Mouse (Mus musculus): ENCODE measurements at regions not wholly inside any gene's neighbourhood (a gene's known extent, or its start where the extent isn't known, plus 50 kb on each side); places are given as distances from the start of the nearest gene placed in this dataset.

- WGBS: 81% methylated on average over 2 of the region's 2 CpGs
- H3K4me3 ChIP-seq: no peak overlapping the region
- H3K9ac ChIP-seq (ENCODE audit: low read depth, low read length): no peak overlapping the region
- no peaks in the 10 kb centered on the region for H3K4me1 ChIP-seq (ENCODE audit: control insufficient read depth, insufficient read depth, low read length)
- DNase-seq: no peak
- H3K79me2 ChIP-seq (replicated peaks; ENCODE audit: control insufficient read depth, insufficient read depth, low read length): no peaks in the 10 kb centered on the region
- H3K27me3 ChIP-seq (ENCODE audit: control insufficient read depth, insufficient read depth, low read length): no peaks in the 10 kb centered on the region
- no peak for TF ChIP-seq EP300 (IDR thresholded peaks at IDR 0.05; ENCODE audit: insufficient read depth, low read depth, low read length)
- no peak for TF ChIP-seq POLR2A (IDR thresholded peaks at IDR 0.05; ENCODE audit: insufficient read depth, low read depth, low read length)
- intact Hi-C loops (cut with DNase I): no loop called here
- H3K27ac ChIP-seq: no peak overlapping the region
- H3K36me3 ChIP-seq (ENCODE audit: control insufficient read depth, insufficient read depth, low read length): no peaks in the 10 kb centered on the region
Observed at GRCm38 (mm10) chr12:44056493-44057163, 153.5 kb downstream of the Dnajb9 start.

- TF ChIP-seq CTCF (IDR thresholded peaks at IDR 0.05): no peak
- no peak for TF ChIP-seq POLR2A (IDR thresholded peaks at IDR 0.05; ENCODE audit: insufficient read depth, low read depth, low read length)
- TF ChIP-seq EP300 (IDR thresholded peaks at IDR 0.05; ENCODE audit: insufficient read depth, low read depth, low read length): no peak
- Histone ChIP-seq H3K9ac (ENCODE audit: low read depth, low read length) (no peak overlapping the region), H3K27me3 (ENCODE audit: control insufficient read depth, insufficient read depth, low read length) (no peaks in the 10 kb centered on the region), H3K79me2 (replicated peaks; ENCODE audit: control insufficient read depth, insufficient read depth, low read length) (no peaks in the 10 kb centered on the region), H3K4me1 (ENCODE audit: control insufficient read depth, insufficient read depth, low read length) (no peaks in the 10 kb centered on the region), H3K4me3 (no peak overlapping the region), H3K36me3 (ENCODE audit: control insufficient read depth, insufficient read depth, low read length) (no peaks in the 10 kb centered on the region), H3K27ac (no peak overlapping the region)
- WGBS: 67% methylated on average over 2 of the region's 2 CpGs
- no peak for DNase-seq
- intact Hi-C loops (cut with DNase I): no loop called here
Observed at GRCm38 (mm10) chr12:44045806-44046205, 164.3 kb downstream of the Dnajb9 start.

GRCm38 (mm10) chr12:44044388-44045105 is 165.6 kb downstream of the Dnajb9 start:
- Histone ChIP-seq H3K27me3 (ENCODE audit: control insufficient read depth, insufficient read depth, low read length) (no peaks in the 10 kb centered on the region), H3K9ac (ENCODE audit: low read depth, low read length) (no peak overlapping the region), H3K4me1 (ENCODE audit: control insufficient read depth, insufficient read depth, low read length) (no peaks in the 10 kb centered on the region), H3K4me3 (no peak overlapping the region), H3K36me3 (ENCODE audit: control insufficient read depth, insufficient read depth, low read length) (no peaks in the 10 kb centered on the region), H3K79me2 (replicated peaks; ENCODE audit: control insufficient read depth, insufficient read depth, low read length) (no peaks in the 10 kb centered on the region), H3K27ac (no peak overlapping the region)
- TF ChIP-seq CTCF (IDR thresholded peaks at IDR 0.05) (no peak), POLR2A (IDR thresholded peaks at IDR 0.05; ENCODE audit: insufficient read depth, low read depth, low read length) (no peak)
- intact Hi-C loops (cut with DNase I): no loop called here
- WGBS: 54% methylated on average over 14 of the region's 14 CpGs
- no peak for DNase-seq

- Histone ChIP-seq H3K36me3 (ENCODE audit: control insufficient read depth, insufficient read depth, low read length) (no peaks in the 10 kb centered on the region), H3K27ac (no peak overlapping the region), H3K4me1 (ENCODE audit: control insufficient read depth, insufficient read depth, low read length) (no peaks in the 10 kb centered on the region), H3K9ac (ENCODE audit: low read depth, low read length) (no peak overlapping the region), H3K79me2 (replicated peaks; ENCODE audit: control insufficient read depth, insufficient read depth, low read length) (no peaks in the 10 kb centered on the region), H3K27me3 (ENCODE audit: control insufficient read depth, insufficient read depth, low read length) (no peaks in the 10 kb centered on the region), H3K4me3 (no peak overlapping the region)
- intact Hi-C loops (cut with DNase I): no loop called here
- DNase-seq: no peak
- TF ChIP-seq EP300 (IDR thresholded peaks at IDR 0.05; ENCODE audit: insufficient read depth, low read depth, low read length): no peak
- no peak for TF ChIP-seq CTCF (IDR thresholded peaks at IDR 0.05)
- TF ChIP-seq POLR2A (IDR thresholded peaks at IDR 0.05; ENCODE audit: insufficient read depth, low read depth, low read length): no peak
- 54% methylated on average over 2 of the region's 2 CpGs for WGBS
Observed at GRCm38 (mm10) chr12:44006795-44007194, 203.3 kb downstream of the Dnajb9 start.

GRCm38 (mm10) chr12:43983548-43983947 is 226.6 kb downstream of the Dnajb9 start:
- no peaks in the 10 kb centered on the region for H3K27me3 ChIP-seq (ENCODE audit: control insufficient read depth, insufficient read depth, low read length)

GRCm38 (mm10) chr12:43963973-43964372 is 246.2 kb downstream of the Dnajb9 start:
- no peak for DNase-seq
- intact Hi-C loops (cut with DNase I): no loop called here
- Histone ChIP-seq H3K27me3 (ENCODE audit: control insufficient read depth, insufficient read depth, low read length) (no peaks in the 10 kb centered on the region), H3K4me1 (ENCODE audit: control insufficient read depth, insufficient read depth, low read length) (no peaks in the 10 kb centered on the region), H3K4me3 (no peak overlapping the region), H3K27ac (no peak overlapping the region), H3K36me3 (ENCODE audit: control insufficient read depth, insufficient read depth, low read length) (no peaks in the 10 kb centered on the region), H3K79me2 (replicated peaks; ENCODE audit: control insufficient read depth, insufficient read depth, low read length) (no peaks in the 10 kb centered on the region), H3K9ac (ENCODE audit: low read depth, low read length) (no peak overlapping the region)
- TF ChIP-seq CTCF (IDR thresholded peaks at IDR 0.05) (no peak), POLR2A (IDR thresholded peaks at IDR 0.05; ENCODE audit: insufficient read depth, low read depth, low read length) (no peak), EP300 (IDR thresholded peaks at IDR 0.05; ENCODE audit: insufficient read depth, low read depth, low read length) (no peak)
- 58% methylated on average over 1 of the region's 1 CpGs for WGBS

More at GRCm38 (mm10) chr12:43983548-43983947, 226.6 kb downstream of the Dnajb9 start:
- intact Hi-C loops (cut with DNase I): no loop called here
- Histone ChIP-seq H3K36me3 (ENCODE audit: control insufficient read depth, insufficient read depth, low read length) (no peaks in the 10 kb centered on the region), H3K27ac (no peak overlapping the region), H3K9ac (ENCODE audit: low read depth, low read length) (no peak overlapping the region), H3K4me1 (ENCODE audit: control insufficient read depth, insufficient read depth, low read length) (no peaks in the 10 kb centered on the region), H3K4me3 (no peak overlapping the region), H3K79me2 (replicated peaks; ENCODE audit: control insufficient read depth, insufficient read depth, low read length) (no peaks in the 10 kb centered on the region)
- TF ChIP-seq CTCF (IDR thresholded peaks at IDR 0.05): no peak
- TF ChIP-seq EP300 (IDR thresholded peaks at IDR 0.05; ENCODE audit: insufficient read depth, low read depth, low read length): no peak
- no peak for TF ChIP-seq POLR2A (IDR thresholded peaks at IDR 0.05; ENCODE audit: insufficient read depth, low read depth, low read length)
- WGBS: 88% methylated on average over 1 of the region's 1 CpGs
- no peak for DNase-seq

Data from heart, adult 2 months (tissue).